ENCODE assay signal across 8 mouse cellular contexts in genomic region chr2:73271459-73272161, GRCm38 (mm10). TPM values are rescaled to one million over a fixed set of nuclear protein-coding genes. Genes with fewer than 3 reads are reported as not detected.
DNase-seq lines count a peak whose midpoint lies in the region; ATAC-seq and TF ChIP-seq lines count a peak whose summit lies in the region.

Gene Sp9, plus strand, starts transcription at chr2:73271925.

- peak; percentile 34 for DNase-seq in lung, adult 2 months
- no peak for DNase-seq in lung, postnatal 14 days
- DNase-seq in forebrain, postnatal 0 days, result peak; percentile 89
- peak; percentile 26 for DNase-seq in lung, postnatal 36 days
- no peak for DNase-seq in urinary bladder, adult 2 months (ENCODE audit: low spot score)

- H3K4me1 ChIP-seq in lung, adult 2 months (ENCODE audit: control insufficient read depth, insufficient read depth, low read length), result peaks cover 17% of the 10 kb centered on the region
- H3K4me1 ChIP-seq in bone marrow macrophage, adult 2 months (ENCODE audit: control insufficient read depth, insufficient read depth, low read length), result no peaks in the 10 kb centered on the region
- no peaks in the 10 kb centered on the region for H3K4me1 ChIP-seq in forebrain, postnatal 0 days (ENCODE audit: insufficient read depth)
- peaks cover 32% of the 10 kb centered on the region for H3K4me1 ChIP-seq in intestine, embryonic 15.5 days (replicated peaks)
- peaks cover 26% of the 10 kb centered on the region for H3K4me1 ChIP-seq in stomach, embryonic 15.5 days

- H3K4me2 ChIP-seq in forebrain, postnatal 0 days (ENCODE audit: low read depth), result peak within 1 kb of the TSS; percentile 46
- H3K4me2 ChIP-seq in intestine, embryonic 15.5 days (replicated peaks), result peak within 1 kb of the TSS; percentile 74
- peak within 1 kb of the TSS; percentile 66 for H3K4me2 ChIP-seq in stomach, embryonic 15.5 days

- no peak for TF ChIP-seq CTCF in lung, adult 2 months (IDR thresholded peaks at IDR 0.05; ENCODE audit: insufficient read depth, low read length)
- no peak for TF ChIP-seq CTCF in bone marrow macrophage, adult 2 months (IDR thresholded peaks at IDR 0.05; ENCODE audit: low read depth, low read length)
- TF ChIP-seq CTCF in forebrain, postnatal 0 days (IDR thresholded peaks at IDR 0.05; ENCODE audit: low read depth), result no peak

- no peak within 1 kb of the TSS for H3K27ac ChIP-seq in bone marrow macrophage, adult 2 months (ENCODE audit: insufficient read depth, low read depth, low read length)
- H3K27ac ChIP-seq in forebrain, postnatal 0 days (ENCODE audit: low read depth, low read length), result peak within 1 kb of the TSS; percentile 82
- no peak within 1 kb of the TSS for H3K27ac ChIP-seq in intestine, embryonic 15.5 days
- H3K27ac ChIP-seq in stomach, embryonic 15.5 days, result no peak within 1 kb of the TSS

- no peak within 1 kb of the TSS for H3K4me3 ChIP-seq in lung, adult 2 months (replicated peaks; ENCODE audit: extremely low read depth, low read depth, low read length)
- H3K4me3 ChIP-seq in bone marrow macrophage, adult 2 months (ENCODE audit: insufficient read depth, low read length), result peak within 1 kb of the TSS; percentile 52
- peak within 1 kb of the TSS; percentile 42 for H3K4me3 ChIP-seq in forebrain, postnatal 0 days (ENCODE audit: low read depth, low read length)
- peak within 1 kb of the TSS; percentile 39 for H3K4me3 ChIP-seq in intestine, embryonic 15.5 days (replicated peaks)
- peak within 1 kb of the TSS; percentile 38 for H3K4me3 ChIP-seq in stomach, embryonic 15.5 days (replicated peaks)

- TF ChIP-seq POLR2A in lung, adult 2 months (IDR thresholded peaks at IDR 0.05; ENCODE audit: borderline replicate concordance, extremely low read depth, low read depth, low read length), result no peak
- no peak for TF ChIP-seq POLR2A in bone marrow macrophage, adult 2 months (IDR thresholded peaks at IDR 0.05; ENCODE audit: borderline replicate concordance, low read depth, low read length)

- H3K36me3 ChIP-seq in forebrain, postnatal 0 days (ENCODE audit: insufficient read depth), result peaks cover 4% of the 10 kb centered on the region; the same call in 1 of the 2 replicates
- no peaks in the 10 kb centered on the region for H3K36me3 ChIP-seq in intestine, embryonic 15.5 days
- H3K36me3 ChIP-seq in stomach, embryonic 15.5 days, result no peaks in the 10 kb centered on the region

- no peaks in the 10 kb centered on the region for H3K9me3 ChIP-seq in forebrain, postnatal 0 days (ENCODE audit: low read length)
- no peaks in the 10 kb centered on the region for H3K9me3 ChIP-seq in intestine, embryonic 15.5 days
- no peaks in the 10 kb centered on the region for H3K9me3 ChIP-seq in stomach, embryonic 15.5 days

- peaks cover 25% of the 10 kb centered on the region; the same call in 1 of the 2 replicates for H3K27me3 ChIP-seq in forebrain, postnatal 0 days (ENCODE audit: insufficient read depth, low read length)
- peaks cover 71% of the 10 kb centered on the region for H3K27me3 ChIP-seq in intestine, embryonic 15.5 days (replicated peaks)
- peaks cover 76% of the 10 kb centered on the region for H3K27me3 ChIP-seq in stomach, embryonic 15.5 days (replicated peaks)

- peak; percentile 94 for ATAC-seq in forebrain, postnatal 0 days
- ATAC-seq in intestine, embryonic 15.5 days, result peak; percentile 40
- 0 out of 2 replicates have a peak, but pooled peaks have one; percentile 43 for ATAC-seq in stomach, embryonic 15.5 days (ENCODE audit: insufficient read depth, low FRiP score, low read depth)

- 3% methylated on average over 48 of the region's 48 CpGs for WGBS in lung, adult 2 months
- WGBS in forebrain, postnatal 0 days, result 2% methylated on average over 48 of the region's 48 CpGs
- WGBS in intestine, embryonic 15.5 days, result under 1% methylated on average over 48 of the region's 48 CpGs
- WGBS in stomach, embryonic 15.5 days, result under 1% methylated on average over 48 of the region's 48 CpGs

- H3K9ac ChIP-seq in forebrain, postnatal 0 days, result peak within 1 kb of the TSS; percentile 61
- H3K9ac ChIP-seq in intestine, embryonic 15.5 days, result no peak within 1 kb of the TSS
- no peak within 1 kb of the TSS for H3K9ac ChIP-seq in stomach, embryonic 15.5 days

RNA-seq across cellular contexts. Expression of gene Sp9, which starts in this region (rescaled TPM):
- not detected in 2 replicates for polyA plus RNA-seq in lung, adult 2 months (2012; rRNA removed)
- polyA plus RNA-seq in bone marrow macrophage, adult 2 months (2012; ENCODE audit: insufficient read depth, insufficient read length, missing spikeins), result not detected in 2 replicates
- total RNA-seq in forebrain, postnatal 0 days (2014; rRNA removed), result 12.8 and 18.1 TPM in 2 replicates
- polyA plus RNA-seq in forebrain, postnatal 0 days (2015; fragmentation: Nextera tagmentation; extraction: Ambion mirVana), result 7.7 and 9.8 TPM in 2 replicates
- not detected in 2 replicates for polyA plus RNA-seq in intestine, embryonic 15.5 days (2015; fragmentation: Nextera tagmentation; extraction: Ambion mirVana)
- 0.03 TPM in 1 of 2 replicates, not detected in the other for polyA plus RNA-seq in stomach, embryonic 15.5 days (2015; fragmentation: Nextera tagmentation; extraction: Ambion mirVana)
- polyA plus RNA-seq in urinary bladder, adult 2 months (2012; rRNA removed), result not detected in 2 replicates

Comparison
In these comparisons a context has a peak if more than half of its experiments do, and no peak if none do; other contexts are left out.
1. DNase-seq: peak in forebrain, postnatal 0 days (single experiment) and lung, postnatal 36 days (single experiment); none in lung, postnatal 14 days (single experiment) and urinary bladder, adult 2 months (single experiment).
2. Peak in DNase-seq in lung, adult 2 months; RNA of the gene not detected or under 1 TPM.
3. Peak in ATAC-seq, H3K4me3 ChIP-seq and H3K4me2 ChIP-seq in intestine, embryonic 15.5 days; RNA of the gene not detected or under 1 TPM.
4. Peak in ATAC-seq, H3K4me3 ChIP-seq and H3K4me2 ChIP-seq in stomach, embryonic 15.5 days; RNA of the gene not detected or under 1 TPM.
5. ATAC-seq: peak in every context shown above with its lines; median percentile 94 in forebrain, postnatal 0 days; 43 in stomach, embryonic 15.5 days; 40 in intestine, embryonic 15.5 days.
6. Peak in every context shown above with its lines, with median percentiles within 50 percentile points of each other: H3K4me2 ChIP-seq.